Mouse (Mus musculus) macrophage (primary cell): Measurements from ENCODE around the gene Gm29094. TPM values are rescaled to one million over a fixed set of nuclear protein-coding genes. Genes with fewer than 3 reads are reported as not detected.
"Not testable (repeated sequence)": the region's sequence is repeated elsewhere in the genome, so short reads cannot be mapped to it uniquely, and the experiment has no call there.

Experiments
- H3K27ac ChIP-seq: fragments of 350-480 bp; formaldehyde crosslinking; 2 replicates; pipeline ENCODE4 v1.9.0; 2021
- H3K36me3 ChIP-seq: fragments of 350-480 bp; formaldehyde crosslinking; 2 replicates; pipeline ENCODE4 v1.9.0; 2021; ENCODE audit errors: inconsistent target
- H3K4me3 ChIP-seq: fragments of 350-480 bp; formaldehyde crosslinking; 2 replicates; pipeline ENCODE4 v1.9.0; 2021; ENCODE audit errors: inconsistent target
- H3K79me2 ChIP-seq: fragments of 350-480 bp; formaldehyde crosslinking; 2 replicates; pipeline ENCODE4 v1.9.0; 2021; ENCODE audit errors: inconsistent target
- WGBS: methylation state at CpG from one replicate; pipeline ENCODE4 v1.1.7; 2026; ENCODE audit warnings: inconsistent platforms; ENCODE audit not compliant: missing documents; 5-methylcytosine and 5-hydroxymethylcytosine counted together
- polyA plus RNA-seq: library from polyadenylated mRNA; stranded (reverse); fragments of 250-400 nt; gene quantifications from 3 replicates; pipeline ENCODE4 v1.2.4, GENCODE M21; 2018; ENCODE audit warnings: inconsistent platforms

Gm29094 gene
- polyA plus RNA-seq, 1 experiment from 2014 or later: 5.5 TPM

DNA sequence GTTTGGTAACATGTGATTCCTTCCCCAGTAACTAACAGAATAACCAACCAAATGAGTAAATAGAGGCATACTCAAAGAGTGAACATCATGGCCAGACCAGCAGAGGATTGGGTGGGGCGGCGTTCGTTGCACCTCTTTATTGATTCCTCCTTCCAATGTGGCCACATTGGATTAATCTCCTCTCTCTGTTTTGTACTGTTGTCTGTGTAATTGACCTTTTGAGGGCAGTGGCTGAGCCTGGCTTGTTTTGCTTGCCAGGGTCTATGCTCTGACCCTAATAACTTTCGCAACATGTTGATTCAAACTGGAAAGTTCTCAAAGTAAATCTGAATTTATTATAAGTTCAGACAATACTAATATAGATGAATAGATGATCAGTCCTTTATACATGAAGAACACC lies 20.5 kb downstream of the Gm29094 start:
- Histone ChIP-seq H3K79me2 (peaks cover 72% of the 10 kb centered on the region; the same call in 1 of the 2 replicates), H3K27ac (peak overlapping the region; percentile 92)
- not testable (repeated sequence) for H3K36me3 ChIP-seq, H3K4me3 ChIP-seq
- no CpG with 5 or more reads among the region's 4 CpGs for WGBS

- H3K4me3 ChIP-seq, H3K36me3 ChIP-seq: not testable (repeated sequence)
- 0% methylated on average over 3 of the region's 6 CpGs for WGBS
- peak overlapping the region; percentile 92 for H3K27ac ChIP-seq
- H3K79me2 ChIP-seq: peaks cover 73% of the 10 kb centered on the region; the same call in 1 of the 2 replicates
These were observed 21.6 kb downstream of the Gm29094 start for GRCm38 (mm10) chr9:89220704-89221287.

DNA sequence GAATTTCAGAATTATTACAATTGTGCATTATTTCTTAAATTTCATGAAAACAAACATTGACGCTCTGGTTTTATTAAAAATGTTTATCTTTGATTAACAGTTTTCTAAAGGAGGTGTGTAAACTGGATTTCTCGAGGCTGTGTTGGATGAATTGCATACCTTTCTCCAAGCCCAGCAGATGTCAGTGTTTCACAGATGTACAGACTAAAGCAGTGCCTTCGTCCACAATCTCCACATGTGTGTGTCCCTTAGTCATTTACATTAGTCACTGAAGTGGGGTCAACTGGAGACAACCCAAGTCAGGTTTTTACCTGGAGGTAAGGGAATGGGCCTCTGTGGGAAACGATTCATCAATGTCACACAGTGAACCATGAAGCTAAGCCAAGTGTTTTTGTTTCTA lies 26.9 kb downstream of the Gm29094 start:
- WGBS: 84% methylated on average over 4 of the region's 4 CpGs
- no peaks in the 10 kb centered on the region for H3K36me3 ChIP-seq
- H3K79me2 ChIP-seq: peaks cover 40% of the 10 kb centered on the region; the same call in 1 of the 2 replicates
- H3K4me3 ChIP-seq: no peak overlapping the region
- H3K27ac ChIP-seq: no peak overlapping the region

DNA sequence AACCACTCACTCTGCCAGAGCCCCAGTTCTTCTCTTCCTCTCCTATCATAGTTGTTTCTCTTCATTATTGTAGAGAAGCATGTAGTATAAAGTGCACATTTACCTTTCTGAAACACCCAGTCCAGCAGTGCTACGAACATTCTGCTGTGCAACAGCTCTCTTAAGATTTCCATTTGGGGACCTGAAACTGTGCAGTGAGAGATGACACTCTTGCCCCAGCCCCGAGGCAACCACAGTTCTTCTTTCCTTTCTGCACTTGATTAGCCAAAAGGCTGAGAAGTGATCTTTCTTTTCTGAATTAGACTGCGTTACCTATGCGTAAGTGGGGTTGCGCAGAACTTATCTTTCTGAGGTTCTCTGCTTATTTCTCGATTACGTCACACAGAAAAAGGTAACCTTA lies 28.9 kb downstream of the Gm29094 start:
- 65% methylated on average over 7 of the region's 7 CpGs for WGBS
- no peak overlapping the region for H3K4me3 ChIP-seq
- no peaks in the 10 kb centered on the region for H3K36me3 ChIP-seq
- H3K79me2 ChIP-seq: peaks cover 31% of the 10 kb centered on the region; the same call in 1 of the 2 replicates
- peak overlapping the region; percentile 22; the same call in 1 of the 2 replicates for H3K27ac ChIP-seq

DNA sequence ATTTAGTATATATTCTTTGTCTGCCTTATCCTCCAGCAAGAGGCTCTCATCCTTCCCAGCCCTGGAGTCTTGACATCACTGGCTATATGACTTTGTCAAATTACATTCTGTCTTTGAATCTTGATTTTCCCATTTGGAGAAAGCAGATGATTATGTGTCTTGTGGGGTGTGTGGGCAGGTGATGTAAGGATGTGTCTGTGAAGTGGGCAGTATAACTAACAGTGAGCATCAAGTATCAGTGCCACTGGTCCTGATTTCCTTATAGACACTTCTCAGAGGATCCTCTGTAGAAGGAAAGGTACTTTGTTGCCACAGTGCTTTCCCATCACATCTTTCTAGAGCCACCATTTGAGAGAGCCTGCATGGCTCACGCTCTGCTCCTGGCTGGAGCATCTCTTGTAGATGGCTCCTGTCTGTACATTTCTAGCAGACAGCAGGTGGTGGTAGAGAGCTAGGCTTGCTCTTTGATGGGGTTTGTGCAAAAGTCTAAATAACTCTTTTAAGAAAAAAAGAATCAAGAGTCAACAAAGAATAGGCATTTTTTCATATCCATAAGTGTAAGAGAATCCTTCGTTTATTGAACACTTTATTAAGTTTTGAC lies 31.8 kb downstream of the Gm29094 start:
- H3K27ac ChIP-seq, H3K36me3 ChIP-seq, H3K4me3 ChIP-seq, H3K79me2 ChIP-seq: not testable (repeated sequence)
- 63% methylated on average over 1 of the region's 2 CpGs for WGBS

DNA sequence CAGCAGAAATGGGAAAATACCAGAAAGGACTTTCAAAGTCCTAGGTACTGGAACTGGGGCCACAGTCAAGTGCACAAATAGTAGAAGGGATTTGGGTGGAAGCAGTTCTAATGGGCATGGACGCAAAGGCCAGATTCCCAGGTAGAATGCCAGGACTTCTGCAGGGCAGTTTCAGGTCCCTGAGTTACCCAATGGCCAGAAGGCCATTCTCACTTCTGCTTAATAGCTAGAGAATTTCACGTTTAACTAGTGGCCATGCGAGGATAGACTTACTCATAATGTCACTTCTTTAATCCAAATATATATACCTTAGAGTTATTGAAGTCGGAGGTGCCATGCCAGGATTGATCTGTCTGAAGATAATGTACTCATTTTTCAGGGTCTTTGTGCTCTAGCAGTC lies 38.0 kb downstream of the Gm29094 start:
- H3K36me3 ChIP-seq, H3K4me3 ChIP-seq, H3K79me2 ChIP-seq, H3K27ac ChIP-seq: not testable (repeated sequence)
- 55% methylated on average over 4 of the region's 4 CpGs for WGBS

DNA sequence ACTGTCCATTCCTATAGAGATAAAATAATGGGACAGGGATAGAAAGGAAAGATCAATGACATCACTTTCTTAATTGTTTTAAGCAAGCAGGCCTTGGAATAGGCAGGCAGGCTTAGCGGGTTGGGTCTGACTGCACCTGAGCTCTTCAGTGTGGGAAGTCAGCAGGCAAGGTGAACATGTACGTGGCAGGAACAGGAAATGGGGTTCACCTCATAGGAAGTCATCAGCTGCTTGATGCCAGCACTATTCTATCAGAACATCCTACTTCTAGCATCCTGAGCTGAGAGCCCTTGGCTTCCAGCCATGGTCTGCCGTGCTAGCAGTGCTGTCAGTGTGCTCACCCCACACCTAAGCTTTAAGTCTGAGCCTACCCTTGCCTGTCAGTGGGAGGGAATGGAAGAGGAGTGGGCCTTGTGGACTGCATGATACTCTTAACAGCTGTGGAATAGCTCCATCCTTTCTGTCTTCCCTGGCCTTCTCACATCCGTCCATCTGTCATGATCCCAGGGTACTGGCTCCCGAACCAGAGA lies 39.9 kb downstream of the Gm29094 start:
- not testable (repeated sequence) for H3K79me2 ChIP-seq, H3K4me3 ChIP-seq, H3K27ac ChIP-seq, H3K36me3 ChIP-seq
- WGBS: 100% methylated on average over 1 of the region's 5 CpGs

DNA sequence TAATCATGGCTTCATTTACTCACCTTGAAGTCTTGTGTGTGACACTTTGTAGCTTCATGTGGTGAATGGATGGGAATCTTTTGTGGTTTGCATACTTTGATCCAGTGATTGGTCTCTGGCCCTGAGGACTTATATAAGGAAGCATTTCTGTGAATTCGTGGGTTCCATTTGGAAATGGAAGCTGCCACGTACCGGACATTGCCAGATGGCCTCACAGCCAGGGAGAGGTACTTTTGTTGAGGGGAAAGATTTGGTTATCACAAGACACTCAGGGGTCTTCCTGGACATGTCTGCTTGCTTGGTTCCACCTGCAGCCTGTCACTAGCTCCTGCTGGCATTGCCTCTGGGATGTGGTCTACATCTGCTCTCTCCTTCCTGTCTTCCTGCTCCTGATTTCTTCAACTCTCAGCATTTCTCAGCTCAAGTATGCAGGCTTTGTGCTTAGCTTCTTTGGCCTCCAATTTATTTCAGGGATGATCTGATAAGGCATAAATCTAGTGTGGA lies 41.4 kb downstream of the Gm29094 start:
- H3K79me2 ChIP-seq, H3K4me3 ChIP-seq, H3K27ac ChIP-seq, H3K36me3 ChIP-seq: not testable (repeated sequence)
- no CpG with 5 or more reads among the region's 3 CpGs for WGBS

- Histone ChIP-seq H3K27ac (peak overlapping the region; percentile 97), H3K4me3 (no peak overlapping the region), H3K79me2 (peaks cover 15% of the 10 kb centered on the region; the same call in 1 of the 2 replicates), H3K36me3 (peaks cover 2% of the 10 kb centered on the region; the same call in 1 of the 2 replicates)
- 27% methylated on average over 2 of the region's 2 CpGs for WGBS
These were observed 54.2 kb downstream of the Gm29094 start for GRCm38 (mm10) chr9:89253400-89253799.

DNA sequence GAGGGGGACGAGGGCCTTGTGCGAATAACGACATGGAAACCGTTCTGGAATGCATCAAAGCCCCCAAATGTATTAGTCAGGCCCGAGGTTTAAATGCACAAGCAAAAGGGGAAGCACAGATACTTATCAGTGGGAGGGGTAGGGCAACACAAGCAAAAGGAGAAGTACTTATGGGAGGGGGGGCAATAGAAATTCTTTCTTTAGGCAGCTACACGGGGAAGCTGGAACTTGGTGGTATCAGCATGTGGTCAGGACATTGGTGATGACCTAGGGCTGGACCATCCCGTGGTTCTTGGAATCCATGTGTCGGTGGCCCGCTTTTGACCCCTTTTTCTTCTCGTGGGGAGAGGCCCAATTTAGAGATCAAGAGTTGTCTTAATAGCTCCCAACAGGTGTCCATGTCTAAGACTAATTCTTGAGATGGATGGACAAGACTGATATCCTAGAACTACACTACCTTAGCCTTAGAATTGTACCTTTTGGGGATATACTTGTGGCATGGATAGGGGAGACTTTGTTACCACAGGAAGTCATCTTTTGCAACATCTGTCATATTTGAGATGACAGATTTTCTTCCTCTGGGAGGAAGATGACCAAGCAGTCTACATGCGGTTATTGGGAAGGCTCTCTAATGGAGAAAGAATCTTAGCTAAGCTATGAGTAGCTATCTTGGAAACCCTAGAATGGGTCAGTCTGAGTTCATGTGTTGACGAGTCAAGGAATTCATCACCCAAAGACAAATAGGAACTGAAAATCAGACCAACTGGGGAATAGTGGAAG lies 57.6 kb downstream of the Gm29094 start:
- Histone ChIP-seq H3K79me2 (peaks cover 32% of the 10 kb centered on the region; the same call in 1 of the 2 replicates), H3K27ac (peak overlapping the region; percentile 97), H3K4me3 (no peak overlapping the region), H3K36me3 (no peaks in the 10 kb centered on the region)
- 2% methylated on average over 9 of the region's 12 CpGs for WGBS

DNA sequence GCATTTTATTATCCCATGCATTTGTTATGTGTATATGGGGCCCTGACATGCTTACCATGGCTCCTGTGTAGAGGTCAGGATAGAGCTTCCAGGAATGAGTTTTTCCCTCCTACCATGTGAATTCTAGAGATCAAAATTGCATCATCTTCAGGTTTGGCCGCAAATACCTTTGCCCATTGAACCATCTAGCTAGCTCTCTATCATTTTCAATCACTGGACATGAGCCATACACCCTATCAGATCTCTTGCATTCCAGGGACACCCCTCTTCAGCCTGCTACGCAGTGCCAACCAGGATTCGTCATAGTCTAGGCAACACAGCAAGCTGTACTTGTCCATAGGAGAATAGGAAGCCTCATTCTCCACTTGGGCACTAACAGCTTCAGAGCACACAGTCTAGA lies 64.8 kb downstream of the Gm29094 start:
- H3K4me3 ChIP-seq: no peak overlapping the region
- H3K79me2 ChIP-seq: peaks cover 55% of the 10 kb centered on the region; the same call in 1 of the 2 replicates
- WGBS: 97% methylated on average over 3 of the region's 3 CpGs
- peak overlapping the region; percentile 22 for H3K27ac ChIP-seq
- no peaks in the 10 kb centered on the region for H3K36me3 ChIP-seq

DNA sequence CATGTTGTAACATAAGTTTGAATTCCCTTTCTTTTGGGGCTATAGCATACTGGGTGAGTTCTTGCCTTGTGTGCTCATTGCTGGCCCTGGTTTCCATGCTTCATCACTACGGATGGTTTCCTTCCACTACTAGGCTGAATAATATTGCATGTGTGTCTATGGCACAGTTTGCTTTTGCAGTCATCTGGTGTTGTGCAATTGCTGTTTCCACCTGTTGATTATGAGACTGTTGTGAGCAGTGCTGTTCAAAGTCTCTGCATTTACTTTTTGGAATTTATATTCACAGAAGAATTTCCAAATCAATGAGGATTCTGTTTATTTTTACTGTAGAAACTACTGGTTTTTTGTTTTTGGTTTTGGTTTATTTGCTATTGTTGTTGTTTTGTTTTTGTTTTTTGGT lies 65.4 kb downstream of the Gm29094 start:
- Histone ChIP-seq H3K79me2 (peaks cover 49% of the 10 kb centered on the region; the same call in 1 of the 2 replicates), H3K36me3 (no peaks in the 10 kb centered on the region), H3K4me3 (no peak overlapping the region), H3K27ac (peak overlapping the region; percentile 22)
- WGBS: 58% methylated on average over 1 of the region's 1 CpGs
